Mouse (Mus musculus) cortical plate, adult 2 months (tissue): Measurements from ENCODE around the gene Mum1. TPM values are rescaled to one million over a fixed set of nuclear protein-coding genes. Genes with fewer than 3 reads are reported as not detected.

ENCODE experiments used
- H3K27ac ChIP-seq: fragments of 200-500 bp; 2 replicates; pipeline ENCODE4 v1.5.1; 2012; ENCODE audit warnings: low read length, control low read depth, inconsistent platforms; ENCODE audit not compliant: insufficient read depth
- H3K4me1 ChIP-seq: fragments of 200-500 bp; 2 replicates; pipeline ENCODE4 v1.6.1; 2011; ENCODE audit warnings: low read length; ENCODE audit not compliant: control insufficient read depth, insufficient read depth
- H3K4me3 ChIP-seq: fragments of 200-500 bp; 2 replicates; pipeline ENCODE4 v1.5.1; 2011; ENCODE audit warnings: mild to moderate bottlenecking, low read length, control low read depth; ENCODE audit not compliant: insufficient read depth
- CTCF ChIP-seq: fragments of 200-500 bp; IDR thresholded peaks from 2 replicates; pipeline ENCODE4 v1.5.1; 2011; ENCODE audit warnings: mild to moderate bottlenecking, control low read depth, low read length; ENCODE audit not compliant: insufficient read depth; ENCODE audit errors: extremely low read depth
- POLR2A ChIP-seq: fragments of 200-500 bp; IDR thresholded peaks from 2 replicates; pipeline ENCODE4 v1.6.1; 2011; ENCODE audit warnings: mild to moderate bottlenecking, low read length, control low read depth; ENCODE audit not compliant: insufficient read depth; ENCODE audit errors: extremely low read depth
- polyA plus RNA-seq: library from polyadenylated mRNA; depleted of rRNA; stranded (reverse); fragments of >200 nt; gene quantifications from 2 replicates; pipeline ENCODE4 v1.2.3, GENCODE M21; 2012; rRNA removed

Mum1 gene
- 36.9 and 37.1 TPM in 2 replicates for polyA plus RNA-seq

GRCm38 (mm10) chr10:80226416-80227165, at the start of gene Mum1:
Gene Mum1 (plus strand): TSS chr10:80226434.
- 0 out of 2 replicates have a peak, but pooled peaks have one; percentile 18 for TF ChIP-seq CTCF
- TF ChIP-seq POLR2A, result no peak
- Histone ChIP-seq H3K4me3 (peak within 1 kb of the TSS; percentile 80), H3K4me1 (peaks cover 6% of the 10 kb centered on the region; the same call in 1 of the 2 replicates), H3K27ac (peak within 1 kb of the TSS; percentile 74; the same call in 1 of the 2 replicates)

- Histone ChIP-seq H3K4me3 (no peak overlapping the region), H3K27ac (no peak overlapping the region), H3K4me1 (peaks cover 7% of the 10 kb centered on the region; the same call in 1 of the 2 replicates)
- TF ChIP-seq CTCF, result no peak
- TF ChIP-seq POLR2A, result no peak
These were observed 48.6 kb upstream of the Mum1 start for GRCm38 (mm10) chr10:80177441-80178279.

- TF ChIP-seq CTCF, result no peak
- no peak for TF ChIP-seq POLR2A
- peak within 1 kb of the TSS; percentile 42; the same call in 1 of the 2 replicates for H3K27ac ChIP-seq
These were observed 46.9 kb upstream of the Mum1 start, which contains the start of gene Efna2 for GRCm38 (mm10) chr10:80179068-80180051. Gene Efna2 (plus strand): TSS chr10:80179482.

GRCm38 (mm10) chr10:80180288-80180687, 45.9 kb upstream of the Mum1 start:
- peaks cover 7% of the 10 kb centered on the region; the same call in 1 of the 2 replicates for H3K4me1 ChIP-seq
- H3K27ac ChIP-seq, result no peak overlapping the region
- TF ChIP-seq CTCF (no peak), POLR2A (no peak)
- H3K4me3 ChIP-seq, result peak overlapping the region; percentile 54

More at GRCm38 (mm10) chr10:80179068-80180051, 46.9 kb upstream of the Mum1 start, which contains the start of gene Efna2:
- H3K4me3 ChIP-seq, result peak within 1 kb of the TSS; percentile 54
- H3K4me1 ChIP-seq, result peaks cover 7% of the 10 kb centered on the region; the same call in 1 of the 2 replicates

- Histone ChIP-seq H3K4me1 (peaks cover 7% of the 10 kb centered on the region; the same call in 1 of the 2 replicates), H3K27ac (no peak overlapping the region), H3K4me3 (0 out of 2 replicates have a peak overlapping the region, but pooled peaks have one; percentile 54)
- TF ChIP-seq CTCF, result no peak
- no peak for TF ChIP-seq POLR2A
These were observed 45.4 kb upstream of the Mum1 start for GRCm38 (mm10) chr10:80180823-80181222.

GRCm38 (mm10) chr10:80182547-80182946, 43.7 kb upstream of the Mum1 start:
- Histone ChIP-seq H3K4me1 (peaks cover 7% of the 10 kb centered on the region; the same call in 1 of the 2 replicates), H3K4me3 (no peak overlapping the region), H3K27ac (no peak overlapping the region)
- TF ChIP-seq POLR2A, result no peak
- TF ChIP-seq CTCF, result no peak

GRCm38 (mm10) chr10:80186649-80187048, 39.6 kb upstream of the Mum1 start:
- Histone ChIP-seq H3K27ac (no peak overlapping the region), H3K4me3 (no peak overlapping the region), H3K4me1 (no peaks in the 10 kb centered on the region)
- TF ChIP-seq POLR2A (no peak), CTCF (no peak)

GRCm38 (mm10) chr10:80187739-80188138, 38.5 kb upstream of the Mum1 start:
- TF ChIP-seq CTCF (no peak), POLR2A (no peak)
- Histone ChIP-seq H3K27ac (no peak overlapping the region), H3K4me1 (no peaks in the 10 kb centered on the region), H3K4me3 (no peak overlapping the region)
